Mouse (Mus musculus): Measurements from ENCODE around the gene Antxr1. TPM values are rescaled to one million over a fixed set of nuclear protein-coding genes. Genes with fewer than 3 reads are reported as not detected.
A peak's percentile ranks its signal among the peaks of the same experiment; 100 is the strongest.

Gene Antxr1
- polyA plus RNA-seq, 1 experiment from 2014 or later, result 6.5 TPM

GRCm38 (mm10) chr6:87152461-87153230 lies 183.0 kb downstream of the Antxr1 start:
- Histone ChIP-seq H3K27ac (replicated peaks in 1 of 2; ENCODE audit: control insufficient read depth in 1 of 2, insufficient read depth in 1 of 2, low read depth in 2 of 2, low read length in 2 of 2) (no peak overlapping the region), H3K9ac (ENCODE audit: low read length) (no peak overlapping the region), H3K4me2 (ENCODE audit: low read length) (no peak overlapping the region), H3K4me3 (ENCODE audit: control insufficient read depth in 1 of 2, insufficient read depth in 1 of 2, low read depth in 1 of 2, low read length in 2 of 2) (no peak overlapping the region), H3K9me3 (ENCODE audit: control insufficient read depth, low read length) (no peaks in the 10 kb centered on the region), H3K4me1 (ENCODE audit: control insufficient read depth in 2 of 2, insufficient read depth in 2 of 2, low read length in 2 of 2) (peaks cover 3 to 4% of the 10 kb centered on the region in 2 experiments; a peak in 1 of 4 replicates), H3K27me3 (ENCODE audit: control insufficient read depth, insufficient read depth, low read length) (no peaks in the 10 kb centered on the region), H3K36me3 (ENCODE audit: control insufficient read depth, insufficient read depth, low read length) (no peaks in the 10 kb centered on the region)
- no peak; the same call in 1 of the 2 replicates for ATAC-seq (ENCODE audit: insufficient number of reproducible peaks, insufficient read depth, low FRiP score, low read depth)
- WGBS, result 67% methylated on average over 21 of the region's 21 CpGs

GRCm38 (mm10) chr6:87151427-87151826 lies 184.2 kb downstream of the Antxr1 start:
- Histone ChIP-seq H3K9me3 (ENCODE audit: control insufficient read depth, low read length) (no peaks in the 10 kb centered on the region), H3K36me3 (ENCODE audit: control insufficient read depth, insufficient read depth, low read length) (no peaks in the 10 kb centered on the region), H3K4me2 (ENCODE audit: low read length) (no peak overlapping the region), H3K27me3 (ENCODE audit: control insufficient read depth, insufficient read depth, low read length) (no peaks in the 10 kb centered on the region), H3K27ac (replicated peaks in 1 of 2; ENCODE audit: control insufficient read depth in 1 of 2, insufficient read depth in 1 of 2, low read depth in 2 of 2, low read length in 2 of 2) (no peak overlapping the region), H3K4me1 (ENCODE audit: control insufficient read depth in 2 of 2, insufficient read depth in 2 of 2, low read length in 2 of 2) (peaks cover 3 to 4% of the 10 kb centered on the region in 2 experiments; a peak in 1 of 4 replicates), H3K4me3 (ENCODE audit: control insufficient read depth in 1 of 2, insufficient read depth in 1 of 2, low read depth in 1 of 2, low read length in 2 of 2) (no peak overlapping the region), H3K9ac (ENCODE audit: low read length) (no peak overlapping the region)
- WGBS, result 93% methylated on average over 8 of the region's 8 CpGs
- no peak for ATAC-seq (ENCODE audit: insufficient number of reproducible peaks, insufficient read depth, low FRiP score, low read depth)

DNA sequence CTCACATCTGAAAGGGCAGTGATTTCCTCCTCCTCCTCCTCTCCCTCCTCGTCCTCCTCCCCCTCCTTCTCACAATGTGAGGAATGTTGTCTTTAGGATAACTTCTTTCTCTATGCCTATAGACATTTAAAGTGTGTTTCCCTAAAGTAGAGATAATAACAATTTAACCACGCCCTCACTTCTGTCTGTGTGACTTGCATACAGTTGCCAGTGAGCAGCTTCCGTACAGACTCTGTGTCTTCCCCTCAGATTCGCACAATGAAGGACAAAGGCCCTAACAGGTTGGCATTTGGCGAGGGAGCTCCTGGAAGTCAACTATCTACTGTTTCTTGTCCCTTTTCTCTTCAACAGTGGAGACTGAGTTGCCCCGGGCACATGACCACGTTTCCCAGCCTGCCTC lies 185.2 kb downstream of the Antxr1 start:
- no peak overlapping the region for H3K4me2 ChIP-seq (ENCODE audit: low read length)
- no peak overlapping the region for H3K9ac ChIP-seq (ENCODE audit: low read length)
- H3K36me3 ChIP-seq (ENCODE audit: control insufficient read depth, insufficient read depth, low read length), result no peaks in the 10 kb centered on the region
- no peaks in the 10 kb centered on the region for H3K27me3 ChIP-seq (ENCODE audit: control insufficient read depth, insufficient read depth, low read length)
- H3K4me1 ChIP-seq (ENCODE audit: control insufficient read depth in 2 of 2, insufficient read depth in 2 of 2, low read length in 2 of 2), result peaks cover 3 to 4% of the 10 kb centered on the region in 2 experiments; a peak in 1 of 4 replicates
- H3K4me3 ChIP-seq (ENCODE audit: control insufficient read depth in 1 of 2, insufficient read depth in 1 of 2, low read depth in 1 of 2, low read length in 2 of 2), result no peak overlapping the region
- no peak for ATAC-seq (ENCODE audit: insufficient number of reproducible peaks, insufficient read depth, low FRiP score, low read depth)
- no peak overlapping the region for H3K27ac ChIP-seq (replicated peaks in 1 of 2; ENCODE audit: control insufficient read depth in 1 of 2, insufficient read depth in 1 of 2, low read depth in 2 of 2, low read length in 2 of 2)
- H3K9me3 ChIP-seq (ENCODE audit: control insufficient read depth, low read length), result no peaks in the 10 kb centered on the region
- WGBS, result 58% methylated on average over 7 of the region's 7 CpGs

- 63% methylated on average over 3 of the region's 3 CpGs for WGBS
- Histone ChIP-seq H3K4me3 (ENCODE audit: control insufficient read depth in 1 of 2, insufficient read depth in 1 of 2, low read depth in 1 of 2, low read length in 2 of 2) (no peak overlapping the region), H3K27me3 (ENCODE audit: control insufficient read depth, insufficient read depth, low read length) (no peaks in the 10 kb centered on the region), H3K27ac (replicated peaks in 1 of 2; ENCODE audit: control insufficient read depth in 1 of 2, insufficient read depth in 1 of 2, low read depth in 2 of 2, low read length in 2 of 2) (no peak overlapping the region), H3K36me3 (ENCODE audit: control insufficient read depth, insufficient read depth, low read length) (no peaks in the 10 kb centered on the region), H3K4me1 (ENCODE audit: control insufficient read depth in 2 of 2, insufficient read depth in 2 of 2, low read length in 2 of 2) (peaks cover 4 to 6% of the 10 kb centered on the region in 2 experiments; a peak in 1 of 4 replicates), H3K9me3 (ENCODE audit: control insufficient read depth, low read length) (no peaks in the 10 kb centered on the region), H3K9ac (ENCODE audit: low read length) (no peak overlapping the region), H3K4me2 (ENCODE audit: low read length) (no peak overlapping the region)
- no peak for ATAC-seq (ENCODE audit: insufficient number of reproducible peaks, insufficient read depth, low FRiP score, low read depth)
Observed at GRCm38 (mm10) chr6:87147921-87148320, 187.7 kb downstream of the Antxr1 start.

- 67% methylated on average over 13 of the region's 13 CpGs for WGBS
- Histone ChIP-seq H3K4me1 (ENCODE audit: control insufficient read depth in 2 of 2, insufficient read depth in 2 of 2, low read length in 2 of 2) (peaks cover 2 to 4% of the 10 kb centered on the region in 2 experiments; a peak in 1 of 4 replicates), H3K27me3 (ENCODE audit: control insufficient read depth, insufficient read depth, low read length) (no peaks in the 10 kb centered on the region), H3K27ac (replicated peaks in 1 of 2; ENCODE audit: control insufficient read depth in 1 of 2, insufficient read depth in 1 of 2, low read depth in 2 of 2, low read length in 2 of 2) (0 out of 4 replicates have a peak overlapping the region, but pooled peaks of 1 of the 2 experiments have one; percentile 12), H3K36me3 (ENCODE audit: control insufficient read depth, insufficient read depth, low read length) (no peaks in the 10 kb centered on the region), H3K4me3 (ENCODE audit: control insufficient read depth in 1 of 2, insufficient read depth in 1 of 2, low read depth in 1 of 2, low read length in 2 of 2) (no peak overlapping the region), H3K4me2 (ENCODE audit: low read length) (no peak overlapping the region), H3K9ac (ENCODE audit: low read length) (no peak overlapping the region), H3K9me3 (ENCODE audit: control insufficient read depth, low read length) (no peaks in the 10 kb centered on the region)
- no peak for ATAC-seq (ENCODE audit: insufficient number of reproducible peaks, insufficient read depth, low FRiP score, low read depth)
Observed at GRCm38 (mm10) chr6:87143594-87143993, 192.0 kb downstream of the Antxr1 start.

GRCm38 (mm10) chr6:87142239-87142638 lies 193.4 kb downstream of the Antxr1 start:
- 59% methylated on average over 5 of the region's 5 CpGs for WGBS
- H3K4me1 ChIP-seq (ENCODE audit: control insufficient read depth in 2 of 2, insufficient read depth in 2 of 2, low read length in 2 of 2), result peaks cover 2 to 4% of the 10 kb centered on the region in 2 experiments; a peak in 1 of 4 replicates
- no peak overlapping the region for H3K9ac ChIP-seq (ENCODE audit: low read length)
- H3K4me2 ChIP-seq (ENCODE audit: low read length), result no peak overlapping the region
- H3K27me3 ChIP-seq (ENCODE audit: control insufficient read depth, insufficient read depth, low read length), result no peaks in the 10 kb centered on the region
- ATAC-seq (ENCODE audit: insufficient number of reproducible peaks, insufficient read depth, low FRiP score, low read depth), result no peak
- H3K27ac ChIP-seq (replicated peaks in 1 of 2; ENCODE audit: control insufficient read depth in 1 of 2, insufficient read depth in 1 of 2, low read depth in 2 of 2, low read length in 2 of 2), result no peak overlapping the region
- no peaks in the 10 kb centered on the region for H3K9me3 ChIP-seq (ENCODE audit: control insufficient read depth, low read length)
- no peak overlapping the region for H3K4me3 ChIP-seq (ENCODE audit: control insufficient read depth in 1 of 2, insufficient read depth in 1 of 2, low read depth in 1 of 2, low read length in 2 of 2)
- no peaks in the 10 kb centered on the region for H3K36me3 ChIP-seq (ENCODE audit: control insufficient read depth, insufficient read depth, low read length)

DNA sequence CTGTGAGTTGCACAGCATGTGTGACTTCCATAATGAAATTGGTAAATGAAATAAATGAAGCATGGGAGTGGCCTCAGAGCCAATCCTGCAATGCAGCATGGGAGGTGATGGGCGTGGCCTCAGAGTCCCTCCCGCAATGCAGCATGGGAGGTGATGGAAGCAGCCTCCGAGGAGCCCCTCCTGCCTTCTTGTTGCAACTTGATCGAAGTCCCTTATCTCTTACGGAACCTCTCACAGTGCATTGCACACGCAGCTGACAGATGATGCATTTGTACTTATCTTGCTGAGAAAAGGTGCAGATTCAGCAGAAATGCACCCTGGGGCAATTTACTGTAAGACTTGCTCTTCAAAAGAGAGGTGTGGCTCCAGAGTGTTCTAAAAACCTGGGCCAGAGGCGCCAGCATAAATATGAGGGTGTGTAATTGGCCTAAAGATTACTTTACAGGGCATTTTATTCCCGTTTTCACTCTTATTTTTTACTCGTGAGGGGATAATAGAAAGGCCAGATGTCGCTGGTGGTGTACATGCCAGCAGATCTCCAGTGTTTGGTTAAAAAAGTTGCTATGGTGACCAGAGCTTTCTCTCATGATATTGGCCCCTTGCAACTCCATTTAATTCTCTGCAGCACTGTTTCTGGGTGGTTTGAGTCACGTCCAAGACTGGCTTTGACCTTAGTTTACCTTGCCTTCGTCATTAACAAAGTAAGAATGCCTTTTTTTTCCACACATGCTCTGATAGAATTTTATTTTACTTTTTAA lies 195.6 kb downstream of the Antxr1 start:
- Histone ChIP-seq H3K36me3 (ENCODE audit: control insufficient read depth, insufficient read depth, low read length) (peaks cover 6% of the 10 kb centered on the region; the same call in 1 of the 2 replicates), H3K4me1 (ENCODE audit: control insufficient read depth in 2 of 2, insufficient read depth in 2 of 2, low read length in 2 of 2) (peaks cover 2 to 4% of the 10 kb centered on the region in 2 experiments; a peak in 1 of 4 replicates), H3K9ac (ENCODE audit: low read length) (no peak overlapping the region), H3K4me3 (ENCODE audit: control insufficient read depth in 1 of 2, insufficient read depth in 1 of 2, low read depth in 1 of 2, low read length in 2 of 2) (no peak overlapping the region), H3K27me3 (ENCODE audit: control insufficient read depth, insufficient read depth, low read length) (no peaks in the 10 kb centered on the region), H3K9me3 (ENCODE audit: control insufficient read depth, low read length) (no peaks in the 10 kb centered on the region), H3K27ac (replicated peaks in 1 of 2; ENCODE audit: control insufficient read depth in 1 of 2, insufficient read depth in 1 of 2, low read depth in 2 of 2, low read length in 2 of 2) (no peak overlapping the region), H3K4me2 (ENCODE audit: low read length) (no peak overlapping the region)
- ATAC-seq (ENCODE audit: insufficient number of reproducible peaks, insufficient read depth, low FRiP score, low read depth), result no peak
- 71% methylated on average over 12 of the region's 12 CpGs for WGBS
